Mouse (Mus musculus) spleen, adult 2 months (tissue): Measurements from ENCODE around the gene Amn1. TPM values are rescaled to one million over a fixed set of nuclear protein-coding genes. Genes with fewer than 3 reads are reported as not detected.
A peak's percentile ranks its signal among the peaks of the same experiment; 100 is the strongest.

Experiments
- DNase-seq, 2 experiments: peaks; one replicate each; pipeline versions ENCODE4 v3.0.0 to v3.0.0-alpha.2; 2012 to 2021; ENCODE audit warnings: low spot score in 2 of 2, low read depth in 1 of 2
- H3K27ac ChIP-seq: fragments of 200-500 bp; 2 replicates; pipeline ENCODE4 v1.5.1; 2012; ENCODE audit warnings: low read length, inconsistent platforms; ENCODE audit not compliant: insufficient read depth
- H3K27me3 ChIP-seq: fragments of 200-500 bp; 2 replicates; pipeline ENCODE4 v1.6.1; 2012; ENCODE audit warnings: mild to moderate bottlenecking, moderate library complexity, low read length, inconsistent platforms; ENCODE audit not compliant: control insufficient read depth, insufficient read depth
- H3K36me3 ChIP-seq: fragments of 200-500 bp; 2 replicates; pipeline ENCODE4 v1.6.1; 2012; ENCODE audit warnings: mild to moderate bottlenecking, low read length, inconsistent platforms; ENCODE audit not compliant: control insufficient read depth, insufficient read depth
- H3K4me1 ChIP-seq: fragments of 200-500 bp; 2 replicates; pipeline ENCODE4 v1.6.1; 2011; ENCODE audit warnings: inconsistent platforms; ENCODE audit not compliant: control insufficient read depth, insufficient read depth, insufficient read length
- H3K4me3 ChIP-seq: fragments of 200-500 bp; 2 replicates; pipeline ENCODE4 v1.5.1; 2011; ENCODE audit warnings: mild to moderate bottlenecking, inconsistent platforms; ENCODE audit not compliant: insufficient read depth, insufficient read length; ENCODE audit errors: extremely low read depth
- CTCF ChIP-seq: fragments of 200-500 bp; IDR thresholded peaks from 2 replicates; pipeline ENCODE4 v1.5.1; 2011; ENCODE audit warnings: mild to moderate bottlenecking, inconsistent platforms; ENCODE audit not compliant: insufficient read depth, insufficient read length, insufficient replicate concordance; ENCODE audit errors: extremely low read depth
- POLR2A ChIP-seq: fragments of 200-500 bp; IDR thresholded peaks from 2 replicates; pipeline ENCODE4 v1.6.1; 2011; ENCODE audit warnings: low read depth, low read length, inconsistent platforms
- WGBS: fragments of 180-500 bp; shearing (Covaris S2); methylation state at CpG from one replicate; pipeline ENCODE4 v1.1.7; 2018; 5-methylcytosine and 5-hydroxymethylcytosine counted together
- polyA plus RNA-seq: library from polyadenylated mRNA; depleted of rRNA; stranded (reverse); fragments of >200 nt; gene quantifications from 2 replicates; pipeline ENCODE4 v1.2.3, GENCODE M21; 2012; rRNA removed

Gene Amn1
- polyA plus RNA-seq = 4.7 and 5.3 TPM in 2 replicates

GRCm38 (mm10) chr6:149188041-149188924 is at the start of gene Amn1:
Gene Amn1, minus strand, starts transcription at chr6:149188712.
- H3K4me3 ChIP-seq = peak within 1 kb of the TSS; percentile 92
- no peak for TF ChIP-seq CTCF
- peak; percentile 92 for TF ChIP-seq POLR2A
- H3K36me3 ChIP-seq = no peaks in the 10 kb centered on the region; the same call in 1 of the 2 replicates
- under 1% methylated on average over 34 of the region's 34 CpGs for WGBS
- peak; percentile 95 to 97 for DNase-seq
- H3K27ac ChIP-seq = peak within 1 kb of the TSS; percentile 94
- H3K4me1 ChIP-seq = peaks cover 4% of the 10 kb centered on the region
- no peaks in the 10 kb centered on the region for H3K27me3 ChIP-seq

- DNase-seq = no peak
- H3K4me1 ChIP-seq = no peaks in the 10 kb centered on the region
- H3K36me3 ChIP-seq = no peaks in the 10 kb centered on the region
- TF ChIP-seq POLR2A (no peak), CTCF (no peak)
- H3K27ac ChIP-seq = no peak overlapping the region
- 92% methylated on average over 2 of the region's 2 CpGs for WGBS
- no peak overlapping the region for H3K4me3 ChIP-seq
- H3K27me3 ChIP-seq = no peaks in the 10 kb centered on the region
Measured at GRCm38 (mm10) chr6:149236807-149237206, 48.3 kb upstream of the Amn1 start.

- H3K27ac ChIP-seq = no peak overlapping the region
- WGBS = 35% methylated on average over 3 of the region's 3 CpGs
Measured at GRCm38 (mm10) chr6:149233918-149234317, 45.4 kb upstream of the Amn1 start.

GRCm38 (mm10) chr6:149224751-149225150 is 36.2 kb upstream of the Amn1 start:
- H3K36me3 ChIP-seq = no peaks in the 10 kb centered on the region
- no peak for DNase-seq
- no peak overlapping the region for H3K27ac ChIP-seq
- TF ChIP-seq CTCF = no peak
- TF ChIP-seq POLR2A = no peak
- 91% methylated on average over 4 of the region's 4 CpGs for WGBS
- no peaks in the 10 kb centered on the region for H3K4me1 ChIP-seq
- no peaks in the 10 kb centered on the region for H3K27me3 ChIP-seq
- H3K4me3 ChIP-seq = no peak overlapping the region

More at GRCm38 (mm10) chr6:149233918-149234317, 45.4 kb upstream of the Amn1 start:
- no peak for DNase-seq
- no peaks in the 10 kb centered on the region for H3K27me3 ChIP-seq
- H3K4me3 ChIP-seq = no peak overlapping the region
- no peaks in the 10 kb centered on the region for H3K4me1 ChIP-seq
- no peak for TF ChIP-seq POLR2A
- TF ChIP-seq CTCF = no peak
- no peaks in the 10 kb centered on the region for H3K36me3 ChIP-seq

GRCm38 (mm10) chr6:149221296-149221695 is 32.8 kb upstream of the Amn1 start:
- Histone ChIP-seq H3K27ac (no peak overlapping the region), H3K4me1 (no peaks in the 10 kb centered on the region), H3K4me3 (no peak overlapping the region), H3K27me3 (no peaks in the 10 kb centered on the region), H3K36me3 (no peaks in the 10 kb centered on the region)
- no peak for DNase-seq
- TF ChIP-seq CTCF = no peak
- no peak for TF ChIP-seq POLR2A

- H3K36me3 ChIP-seq = no peaks in the 10 kb centered on the region
- no peaks in the 10 kb centered on the region for H3K27me3 ChIP-seq
- no peak overlapping the region for H3K27ac ChIP-seq
- TF ChIP-seq POLR2A (no peak), CTCF (no peak)
- H3K4me1 ChIP-seq = 0 out of 2 replicates have a peak, but pooled peaks cover under 1% of the 10 kb centered on the region
- H3K4me3 ChIP-seq = no peak overlapping the region
- DNase-seq = no peak
Measured at GRCm38 (mm10) chr6:149198572-149198971, 10.1 kb upstream of the Amn1 start.

GRCm38 (mm10) chr6:149197116-149197515 is 8.6 kb upstream of the Amn1 start:
- TF ChIP-seq POLR2A = no peak
- no peak for TF ChIP-seq CTCF
- H3K4me3 ChIP-seq = no peak overlapping the region

More at GRCm38 (mm10) chr6:149197116-149197515, 8.6 kb upstream of the Amn1 start:
- Histone ChIP-seq H3K27me3 (no peaks in the 10 kb centered on the region), H3K27ac (no peak overlapping the region), H3K4me1 (0 out of 2 replicates have a peak, but pooled peaks cover 4% of the 10 kb centered on the region), H3K36me3 (no peaks in the 10 kb centered on the region)
- DNase-seq = no peak
- 74% methylated on average over 3 of the region's 3 CpGs for WGBS
